Mouse (Mus musculus) c-Kit-positive CD71-positive TER-119-positive erythroid progenitor cells, embryonic 14.5 days (primary cell): Measurements from ENCODE around the gene Vmn1r239-ps.
"Not testable (repeated sequence)": the region's sequence is repeated elsewhere in the genome, so short reads cannot be mapped to it uniquely, and the experiment has no call there.

Source experiments
- DNase-seq: peaks from one replicate; pipeline ENCODE4 v3.0.0-alpha.2; 2013; ENCODE audit warnings: low spot score

Gene Vmn1r239-ps

GRCm38 (mm10) chrX:147453610-147454009 lies at the start of gene Vmn1r239-ps:
Vmn1r239-ps (minus strand) TSS chrX:147453710.
- DNase-seq: not testable (repeated sequence)

DNA sequence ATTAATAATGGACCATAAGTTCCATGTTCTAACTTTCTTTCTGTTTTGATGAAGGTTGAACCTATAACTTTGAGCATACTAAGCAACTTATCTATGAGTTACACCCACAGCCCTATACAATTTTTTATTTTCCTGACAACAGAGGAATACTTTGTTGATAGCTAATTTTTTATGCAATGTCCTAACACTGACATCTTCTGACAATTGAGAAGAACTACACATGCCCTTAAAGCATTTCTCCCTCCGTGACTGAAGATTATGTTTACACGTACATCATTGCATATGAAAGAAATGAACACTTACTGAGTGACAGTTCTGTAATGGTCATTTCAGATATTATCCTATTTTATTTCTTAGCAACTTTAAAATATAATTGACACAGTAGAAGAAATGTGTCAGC lies 36.0 kb upstream of the Vmn1r239-ps start:
- DNase-seq: no peak

- no peak for DNase-seq
These were observed 10.1 kb downstream of the Vmn1r239-ps start for GRCm38 (mm10) chrX:147443386-147443785.

DNA sequence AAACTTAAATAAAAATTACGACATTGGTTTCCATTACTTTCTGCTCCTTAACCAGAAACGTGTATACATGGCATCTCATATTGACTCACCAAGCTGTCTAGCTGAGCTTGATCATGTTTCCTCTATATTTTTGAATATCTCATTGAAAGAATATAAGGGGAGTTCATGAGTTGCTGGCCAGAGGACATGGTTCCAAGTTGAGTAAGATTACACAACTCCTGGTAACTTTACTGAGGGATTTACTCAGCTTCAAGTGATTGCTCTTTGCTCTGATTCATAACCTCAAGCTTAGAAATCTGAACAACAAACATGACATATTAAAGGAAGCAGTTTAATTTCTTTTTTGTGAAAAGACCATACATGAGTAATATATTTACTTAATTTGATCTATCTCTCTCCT lies 18.1 kb downstream of the Vmn1r239-ps start:
- no peak for DNase-seq

- no peak for DNase-seq
These were observed 23.8 kb downstream of the Vmn1r239-ps start for GRCm38 (mm10) chrX:147429753-147430152.

GRCm38 (mm10) chrX:147429129-147429528 lies 24.4 kb downstream of the Vmn1r239-ps start, which contains the start of gene Il13ra2:
Il13ra2 (minus strand) TSS chrX:147429192.
- no peak for DNase-seq
